Mouse (Mus musculus): ENCODE results near the gene Galnt18. TPM values are rescaled to one million over a fixed set of nuclear protein-coding genes. Genes with fewer than 3 reads are reported as not detected.

Gene Galnt18
- total RNA-seq, 1 experiment from 2014 or later, result not detected

DNA sequence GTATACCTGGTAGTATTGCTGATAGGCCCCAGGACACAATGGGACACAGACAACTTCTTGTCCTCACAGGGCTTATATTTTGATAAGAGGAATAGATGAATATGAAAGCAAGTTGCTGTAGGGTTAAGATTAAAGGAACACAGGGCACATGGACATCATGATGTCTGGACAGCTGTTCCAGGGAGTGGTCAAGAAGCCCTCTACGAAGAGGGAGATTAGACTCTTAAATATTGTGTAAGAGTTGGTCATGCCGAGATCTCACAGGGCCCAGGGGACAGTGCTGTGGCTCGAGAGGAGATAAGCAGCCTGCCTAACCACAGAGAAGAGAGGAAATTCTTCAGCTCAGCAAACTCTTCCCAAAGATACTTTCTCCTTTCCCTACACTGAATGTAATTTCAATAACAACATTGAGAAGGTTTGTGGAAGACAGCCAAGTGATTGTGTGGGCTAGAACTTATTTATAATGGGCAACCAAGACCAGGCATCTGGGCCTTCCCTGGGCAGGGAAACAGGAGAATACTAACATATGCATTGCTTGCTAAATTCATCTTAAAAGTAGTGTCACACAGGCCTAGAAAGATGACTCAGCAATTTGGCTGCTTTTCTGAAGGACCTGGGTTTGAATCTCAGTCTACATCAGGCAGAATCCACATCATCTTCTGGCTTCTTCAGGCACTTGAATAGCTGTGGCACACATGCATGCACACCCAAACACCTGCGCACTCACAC is 178.3 kb downstream of the Galnt18 start:
- no peak for ATAC-seq (replicated peaks; ENCODE audit: insufficient number of reproducible peaks, low FRiP score, low TSS enrichment, poor library complexity, severe bottlenecking)

DNA sequence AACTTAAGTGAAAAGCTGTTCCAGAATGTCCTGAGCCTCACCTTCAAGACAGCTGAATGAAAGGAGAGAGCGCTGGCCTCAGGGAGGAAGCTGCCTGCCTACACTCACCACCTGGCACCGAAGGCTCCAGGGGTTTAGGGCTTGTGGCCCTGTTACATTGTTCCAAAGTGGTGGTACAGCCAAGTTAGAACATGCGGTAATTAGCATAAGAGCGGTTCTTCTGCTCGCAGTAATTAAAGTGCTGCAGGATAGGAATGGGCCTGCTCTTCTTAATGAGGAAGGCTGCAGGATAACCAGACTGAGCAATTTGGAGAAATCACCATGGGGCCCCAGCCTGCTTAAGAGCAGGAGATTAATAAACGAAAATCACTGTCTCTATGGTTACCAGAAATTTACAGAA is 179.0 kb downstream of the Galnt18 start:
- ATAC-seq (replicated peaks; ENCODE audit: insufficient number of reproducible peaks, low FRiP score, low TSS enrichment, poor library complexity, severe bottlenecking), result no peak

DNA sequence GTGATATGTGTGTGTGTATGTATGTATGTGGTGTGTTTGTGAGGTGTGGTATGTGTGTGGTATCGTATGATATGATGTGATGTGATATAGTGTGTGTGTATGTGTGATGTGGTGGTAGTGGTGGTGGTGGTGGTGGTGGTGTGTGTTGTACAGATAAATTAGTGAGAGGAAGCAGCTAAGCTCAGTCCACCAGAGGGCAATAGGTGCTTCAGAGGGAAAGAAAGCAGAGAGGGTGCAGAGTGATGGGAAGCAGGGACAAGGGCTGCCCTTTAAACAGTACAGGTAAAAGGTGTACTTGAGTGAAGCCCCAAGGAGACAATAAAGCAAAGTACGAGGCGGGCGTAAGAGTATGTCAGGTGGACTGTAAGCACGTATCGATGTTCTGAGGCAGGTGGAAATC is 186.1 kb downstream of the Galnt18 start:
- ATAC-seq (replicated peaks; ENCODE audit: insufficient number of reproducible peaks, low FRiP score, low TSS enrichment, poor library complexity, severe bottlenecking), result no peak

DNA sequence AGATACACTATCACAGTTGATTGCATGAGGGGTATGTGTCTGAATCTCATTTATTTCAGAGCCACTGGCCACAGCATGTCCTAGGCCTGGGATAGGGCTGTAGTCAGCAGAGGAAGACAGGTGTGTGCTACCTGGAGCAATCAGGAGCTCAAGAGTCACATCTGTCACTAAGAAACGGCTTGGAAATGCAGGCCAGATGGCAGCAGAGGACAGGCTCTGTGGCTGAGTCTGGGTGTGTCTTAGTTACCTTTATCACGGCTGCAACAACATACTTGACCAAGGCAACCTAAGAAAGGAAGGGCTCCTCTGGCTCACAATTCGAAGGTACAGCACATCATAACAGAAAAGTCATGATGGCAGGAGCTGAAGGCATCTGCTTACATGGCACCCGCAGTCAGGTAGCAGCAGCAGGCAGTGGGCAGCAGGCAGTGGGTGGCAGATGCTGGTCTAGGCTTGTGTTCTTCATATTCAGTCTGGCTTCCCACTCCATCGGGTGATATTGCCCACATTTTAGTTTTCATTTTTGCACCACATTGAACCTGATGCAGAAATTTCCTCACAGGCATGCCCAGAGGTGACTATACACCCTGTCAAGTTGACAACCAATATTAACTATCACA is 190.2 kb downstream of the Galnt18 start:
- no peak for ATAC-seq (replicated peaks; ENCODE audit: insufficient number of reproducible peaks, low FRiP score, low TSS enrichment, poor library complexity, severe bottlenecking)

DNA sequence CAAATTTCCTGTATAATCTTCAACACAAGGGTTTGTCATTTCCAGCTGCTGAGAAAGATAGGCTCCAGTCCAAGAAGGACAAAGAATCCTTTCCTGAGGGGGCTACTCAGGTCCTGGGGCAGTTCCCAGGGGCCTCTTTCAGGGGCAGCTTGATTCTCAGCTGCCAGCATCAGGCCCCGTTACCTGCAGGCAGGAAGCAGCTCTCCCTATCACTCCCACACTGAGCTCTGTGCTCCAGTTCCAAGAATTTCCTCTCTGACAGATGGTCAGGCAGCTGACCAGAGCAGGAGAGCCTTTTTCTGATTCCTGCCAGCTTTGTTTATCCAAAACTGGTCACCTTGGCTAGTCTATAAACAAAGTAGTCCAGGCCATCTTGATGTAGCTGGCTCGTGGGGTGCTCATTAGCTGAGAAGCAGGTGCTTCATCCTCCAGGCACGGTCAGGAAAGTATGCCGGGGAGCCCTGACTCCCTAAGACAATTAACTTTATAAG is 191.4 kb downstream of the Galnt18 start:
- no peak for ATAC-seq (replicated peaks; ENCODE audit: insufficient number of reproducible peaks, low FRiP score, low TSS enrichment, poor library complexity, severe bottlenecking)

DNA sequence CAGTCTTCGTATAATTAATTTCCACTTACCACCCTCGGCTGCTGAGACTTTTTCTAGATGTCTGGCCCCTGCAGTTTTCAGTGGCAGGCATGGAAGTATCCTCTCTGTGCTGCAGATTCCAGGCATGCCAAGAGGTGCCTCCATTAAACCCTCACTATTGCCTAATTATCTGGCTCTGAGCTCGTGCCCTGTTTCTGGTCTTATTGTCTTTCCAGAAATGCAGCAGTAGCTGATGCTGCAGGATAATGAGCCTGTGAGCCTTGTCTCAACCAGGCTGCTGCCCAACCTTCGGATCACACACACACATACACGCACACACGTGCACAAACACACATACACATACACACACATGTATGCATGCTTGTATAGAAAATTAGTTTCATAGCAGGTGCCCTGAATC is 199.2 kb downstream of the Galnt18 start:
- no peak for ATAC-seq (replicated peaks; ENCODE audit: insufficient number of reproducible peaks, low FRiP score, low TSS enrichment, poor library complexity, severe bottlenecking)

DNA sequence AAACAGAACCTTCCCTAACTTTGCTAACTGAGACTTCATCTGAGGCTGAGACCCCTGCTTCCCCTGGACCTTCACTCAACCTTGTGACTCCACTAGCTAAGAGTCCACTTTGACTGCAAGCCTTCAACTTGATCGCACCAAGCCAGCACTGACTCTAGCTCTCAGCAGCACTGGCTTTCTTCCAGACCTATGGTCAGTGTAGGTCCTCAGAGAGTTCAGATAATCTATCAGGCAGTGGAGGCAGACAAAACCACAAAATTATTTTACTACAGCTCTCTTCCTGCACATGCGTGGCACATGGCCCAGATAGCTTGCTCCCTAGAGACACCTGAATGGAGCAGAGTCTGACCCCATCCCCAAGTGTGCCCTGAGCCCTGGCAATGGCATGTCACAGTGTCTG is 204.7 kb downstream of the Galnt18 start:
- ATAC-seq (replicated peaks; ENCODE audit: insufficient number of reproducible peaks, low FRiP score, low TSS enrichment, poor library complexity, severe bottlenecking), result no peak

DNA sequence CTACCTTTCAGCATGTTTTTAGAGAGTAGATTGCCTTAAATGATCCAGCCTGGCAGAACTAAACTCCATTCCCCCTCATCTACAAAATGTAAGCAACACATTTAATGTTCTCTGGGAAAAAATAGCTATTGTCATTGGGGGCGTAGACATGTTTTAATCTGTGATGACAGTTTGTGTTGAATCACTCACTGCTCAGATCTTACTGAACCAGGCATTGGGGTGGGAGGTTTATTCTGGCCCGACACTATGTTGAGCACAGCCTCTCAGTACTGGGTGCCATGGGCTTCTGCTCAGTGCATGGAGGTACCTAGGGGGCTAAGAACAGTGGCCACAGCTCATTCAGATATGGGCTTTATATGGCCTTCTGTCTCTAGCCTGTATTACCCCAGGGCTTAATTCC is 207.4 kb downstream of the Galnt18 start:
- no peak for ATAC-seq (replicated peaks; ENCODE audit: insufficient number of reproducible peaks, low FRiP score, low TSS enrichment, poor library complexity, severe bottlenecking)

DNA sequence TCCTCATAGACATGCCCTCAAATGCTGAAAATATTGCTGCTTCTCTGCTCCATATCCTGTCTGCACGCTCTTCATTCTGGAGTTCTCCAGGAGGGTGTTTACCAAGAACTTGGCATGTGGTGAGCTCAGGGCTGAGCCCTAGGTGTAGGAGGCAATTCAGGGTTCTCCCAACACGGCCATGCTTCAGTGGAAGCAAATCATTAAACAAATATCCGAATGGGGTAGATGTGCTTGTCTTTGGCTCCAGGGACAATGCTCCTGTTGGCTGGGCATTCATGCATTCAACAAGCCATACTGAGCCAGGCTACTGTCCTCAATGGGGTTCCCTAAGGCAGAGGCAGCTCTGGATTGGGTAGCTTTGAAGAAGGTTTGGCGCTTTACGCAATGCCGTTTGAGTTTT is 212.9 kb downstream of the Galnt18 start:
- no peak for ATAC-seq (replicated peaks; ENCODE audit: insufficient number of reproducible peaks, low FRiP score, low TSS enrichment, poor library complexity, severe bottlenecking)

DNA sequence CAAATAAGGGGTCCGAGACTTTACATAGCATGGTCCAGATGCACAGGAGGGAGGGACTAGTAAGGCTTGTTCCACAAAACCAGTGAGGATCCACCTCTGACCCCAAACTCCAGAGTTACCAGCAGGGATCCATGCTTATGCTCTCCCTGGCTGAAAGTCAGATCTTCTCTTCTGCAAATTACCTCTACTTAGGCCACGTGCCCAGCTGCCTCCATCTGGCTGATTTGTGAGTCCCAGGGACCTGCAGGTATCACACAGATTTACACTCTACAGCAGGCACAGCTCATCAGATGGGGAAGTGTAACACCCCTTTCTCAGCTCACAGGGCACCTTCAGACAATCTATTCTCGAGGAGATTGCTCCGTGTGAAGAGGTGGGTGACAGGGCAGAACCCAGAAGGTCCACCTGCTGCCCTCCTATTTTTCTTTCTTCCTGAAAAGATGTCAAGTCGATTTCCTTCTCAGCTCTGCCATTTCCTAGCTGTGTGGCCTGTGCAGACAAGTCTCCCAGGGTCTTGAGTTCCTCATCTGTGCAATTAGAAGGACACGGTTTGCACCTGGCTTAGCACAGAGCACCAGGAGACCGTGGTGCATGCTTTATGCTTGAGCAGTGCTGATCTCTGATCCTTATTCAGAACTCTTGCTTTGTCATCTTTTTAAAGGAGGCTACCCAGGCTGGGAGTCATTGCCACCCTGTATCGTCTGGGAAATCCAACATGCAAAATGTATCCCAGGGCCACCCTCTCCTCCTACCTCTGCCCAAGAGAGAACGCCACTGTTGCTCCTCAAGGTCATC is 216.3 kb downstream of the Galnt18 start:
- ATAC-seq (replicated peaks; ENCODE audit: insufficient number of reproducible peaks, low FRiP score, low TSS enrichment, poor library complexity, severe bottlenecking), result no peak

DNA sequence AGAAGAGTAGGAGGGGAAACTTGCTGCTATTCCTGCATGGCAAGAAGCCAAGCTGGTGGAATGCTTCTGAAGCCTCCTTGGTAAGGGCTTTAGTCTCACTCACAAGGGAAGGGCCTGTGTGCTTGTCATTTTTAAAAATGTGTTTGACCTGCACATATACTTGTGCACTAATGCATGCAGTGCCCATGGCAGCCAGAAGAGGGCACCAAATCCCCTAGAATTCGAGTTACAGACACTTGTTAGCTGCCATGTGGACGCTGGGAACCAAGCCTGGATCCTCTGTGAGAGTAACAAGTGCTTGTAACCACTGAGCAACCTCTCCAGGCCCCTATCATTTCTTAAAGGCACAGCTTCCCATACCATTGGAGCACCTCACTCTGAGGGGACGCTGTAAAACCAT is 219.7 kb downstream of the Galnt18 start:
- ATAC-seq (replicated peaks; ENCODE audit: insufficient number of reproducible peaks, low FRiP score, low TSS enrichment, poor library complexity, severe bottlenecking), result no peak

DNA sequence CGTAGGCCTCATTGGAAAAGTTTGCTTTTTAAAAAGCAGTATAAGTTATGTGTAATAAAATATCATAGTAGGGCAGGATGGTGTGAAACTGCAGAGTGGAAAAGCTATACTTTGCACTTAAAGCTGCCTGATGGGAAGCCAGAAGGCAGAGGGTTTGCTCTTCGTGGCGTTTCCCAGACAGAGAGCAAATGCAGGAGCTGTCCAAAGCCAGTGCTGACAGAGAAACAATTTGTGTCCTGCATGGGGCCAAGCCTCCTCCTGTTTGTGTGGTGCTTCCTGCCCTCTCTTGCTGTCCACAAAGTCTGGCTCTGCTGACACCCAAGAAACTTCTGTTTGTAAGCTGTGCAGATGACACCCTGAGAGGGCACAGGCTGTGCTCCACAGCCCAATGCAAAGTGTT is 220.8 kb downstream of the Galnt18 start:
- ATAC-seq (replicated peaks; ENCODE audit: insufficient number of reproducible peaks, low FRiP score, low TSS enrichment, poor library complexity, severe bottlenecking), result no peak

DNA sequence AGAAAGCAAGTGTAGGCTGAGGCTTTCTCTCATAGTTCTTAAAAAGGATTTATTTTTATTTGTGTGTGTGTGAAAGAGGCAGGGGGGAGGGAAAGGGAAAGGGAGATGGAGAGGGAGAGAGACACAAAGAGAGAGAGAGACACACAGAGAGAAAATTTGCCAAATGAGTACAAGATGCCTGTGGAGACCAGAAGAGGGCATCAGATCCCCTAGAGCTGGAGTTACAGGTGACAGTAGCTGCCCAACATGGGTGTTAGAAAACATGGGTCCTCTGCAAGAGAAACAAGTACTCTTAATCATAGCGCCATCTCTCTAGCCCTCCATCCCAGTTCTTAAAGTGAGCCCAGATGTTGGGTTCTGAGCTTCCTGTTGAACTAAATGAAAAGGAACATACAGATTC is 228.8 kb downstream of the Galnt18 start:
- no peak for ATAC-seq (replicated peaks; ENCODE audit: insufficient number of reproducible peaks, low FRiP score, low TSS enrichment, poor library complexity, severe bottlenecking)

DNA sequence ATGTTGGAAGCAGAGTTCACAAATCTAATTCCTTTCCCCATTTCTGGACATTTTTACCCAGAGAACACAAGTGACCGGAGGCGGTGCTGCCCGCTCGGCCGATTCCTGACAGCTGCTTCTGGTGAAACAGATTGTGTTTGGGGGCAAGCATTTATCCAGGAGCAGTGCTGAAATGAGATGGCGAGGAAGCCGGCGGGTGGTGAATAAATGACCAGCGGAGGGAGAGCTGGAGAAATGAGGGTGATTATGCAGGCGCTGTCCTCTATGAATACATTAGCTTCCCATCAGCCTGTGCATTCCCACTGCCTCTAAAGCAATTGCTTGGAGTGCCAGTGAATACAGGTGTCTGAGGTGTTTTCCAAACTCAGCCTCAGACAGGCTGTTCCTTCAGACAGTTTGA is 232.7 kb downstream of the Galnt18 start:
- ATAC-seq (replicated peaks; ENCODE audit: insufficient number of reproducible peaks, low FRiP score, low TSS enrichment, poor library complexity, severe bottlenecking), result no peak

DNA sequence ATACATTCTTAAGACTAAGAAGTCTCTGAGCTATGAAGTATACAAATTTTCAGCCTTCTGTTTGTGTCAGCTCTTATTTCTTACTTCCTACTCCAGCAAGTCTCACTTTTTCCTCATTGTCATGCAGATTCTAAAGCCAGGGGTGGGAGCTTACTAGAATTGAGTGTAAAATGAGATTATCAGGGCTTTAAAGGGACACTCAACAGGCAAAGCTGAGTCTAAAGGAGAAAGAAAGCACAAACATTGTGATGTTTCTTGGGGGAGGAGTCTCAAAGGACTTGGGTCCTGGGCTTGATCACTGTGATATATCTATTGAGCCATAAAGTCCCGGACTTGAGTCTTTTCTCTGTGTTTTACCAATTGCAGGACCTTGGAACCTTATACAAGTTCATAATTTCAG is 234.2 kb downstream of the Galnt18 start:
- no peak for ATAC-seq (replicated peaks; ENCODE audit: insufficient number of reproducible peaks, low FRiP score, low TSS enrichment, poor library complexity, severe bottlenecking)

DNA sequence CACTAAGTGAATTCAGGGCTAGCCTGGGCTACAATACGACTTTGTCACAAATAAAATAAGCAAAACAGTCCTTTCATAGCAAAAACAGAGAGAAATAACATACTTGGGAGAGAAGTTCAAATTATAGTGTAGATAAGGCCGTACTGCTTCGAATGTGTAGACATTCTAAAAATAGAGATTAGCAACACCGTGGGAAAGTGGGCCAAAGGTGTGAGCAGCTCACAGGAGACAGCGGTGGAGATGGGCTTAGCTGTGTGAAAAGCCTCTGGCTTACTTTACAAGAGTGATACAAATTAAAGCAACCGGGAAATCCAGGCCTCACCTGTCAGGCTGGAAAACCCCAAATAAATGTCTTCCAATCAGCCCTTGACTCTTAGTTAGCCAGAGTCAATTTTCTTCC is 241.8 kb downstream of the Galnt18 start:
- no peak for ATAC-seq (replicated peaks; ENCODE audit: insufficient number of reproducible peaks, low FRiP score, low TSS enrichment, poor library complexity, severe bottlenecking)

DNA sequence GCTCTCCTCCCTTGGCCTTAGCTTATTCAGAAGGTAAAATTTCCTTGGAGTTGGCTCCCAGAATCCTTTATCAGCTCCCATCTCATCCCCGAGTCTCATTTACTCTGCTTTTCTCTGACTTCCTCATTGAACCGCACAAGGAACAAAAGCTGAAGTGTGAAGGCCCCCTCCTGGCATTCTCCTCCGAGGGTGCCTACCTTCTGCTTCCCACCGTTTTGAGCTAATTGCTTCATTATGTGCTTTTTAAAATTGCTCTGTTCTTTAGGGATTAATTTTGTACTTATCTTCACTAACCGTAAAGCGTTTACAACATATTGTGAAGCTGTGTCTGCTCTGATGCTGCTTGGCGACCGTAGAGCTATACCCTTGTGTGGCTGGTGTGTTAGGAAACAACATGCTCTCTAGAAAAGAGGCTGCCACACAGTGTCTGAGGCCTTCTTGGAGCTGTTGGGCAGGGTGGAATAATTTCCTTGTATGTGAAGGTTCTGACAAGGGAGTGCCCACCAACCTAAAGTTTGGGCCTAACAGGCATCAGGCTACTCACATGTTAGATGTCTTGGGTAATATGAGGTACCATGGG is 244.9 kb downstream of the Galnt18 start:
- no peak for ATAC-seq (replicated peaks; ENCODE audit: insufficient number of reproducible peaks, low FRiP score, low TSS enrichment, poor library complexity, severe bottlenecking)

DNA sequence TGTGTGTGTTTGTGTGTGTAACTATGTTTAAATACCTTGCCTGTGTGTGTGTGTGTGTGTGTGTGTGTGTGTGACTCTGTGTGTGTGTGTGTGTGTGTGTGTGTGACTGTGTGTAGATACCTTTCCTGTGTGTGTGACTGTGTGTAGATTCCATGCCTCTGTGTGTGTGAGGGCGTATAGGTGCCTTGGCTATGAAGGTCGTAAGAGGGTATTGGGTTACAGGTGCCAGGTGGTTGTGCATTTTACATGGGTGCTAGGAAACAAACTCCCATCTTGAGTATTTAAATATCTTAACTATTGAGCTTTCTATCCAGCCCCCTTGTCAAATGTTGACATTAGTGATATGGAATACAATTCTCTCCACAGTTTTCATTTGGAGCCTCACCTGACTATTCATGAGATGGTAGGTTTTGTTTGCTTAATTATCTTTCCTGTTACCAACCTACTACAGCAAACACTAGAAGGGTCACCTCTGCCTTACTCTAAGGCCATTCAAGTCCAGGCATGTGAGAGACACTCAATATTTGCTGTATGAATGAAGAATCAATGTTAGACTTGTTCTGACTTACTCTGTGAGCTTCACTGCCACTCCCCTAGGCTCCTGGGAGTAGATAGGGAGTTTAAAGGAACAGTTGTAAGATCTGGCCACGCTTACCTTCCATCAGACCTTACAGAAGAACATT is 250.7 kb downstream of the Galnt18 start:
- ATAC-seq (replicated peaks; ENCODE audit: insufficient number of reproducible peaks, low FRiP score, low TSS enrichment, poor library complexity, severe bottlenecking), result no peak

DNA sequence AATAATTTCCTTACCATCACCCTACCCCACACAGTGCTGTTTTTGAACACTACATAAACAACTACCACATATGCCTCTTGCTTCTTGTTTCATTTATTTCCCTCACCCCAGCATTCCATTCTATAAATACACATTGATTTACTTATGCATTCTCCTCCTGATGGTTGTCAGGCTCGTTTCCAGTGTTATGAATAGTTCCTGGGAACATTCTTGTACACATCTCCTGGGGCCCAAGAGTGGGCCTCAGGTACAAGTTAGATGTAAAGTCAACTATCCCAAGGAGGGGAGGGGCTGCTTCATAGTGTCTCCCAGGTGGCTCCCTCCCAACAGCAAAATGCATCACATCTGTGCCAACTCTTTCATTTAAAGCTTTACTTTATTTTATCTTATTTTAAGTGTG is 251.3 kb downstream of the Galnt18 start:
- ATAC-seq (replicated peaks; ENCODE audit: insufficient number of reproducible peaks, low FRiP score, low TSS enrichment, poor library complexity, severe bottlenecking), result no peak

All from monocyte, adult 5-6 weeks (primary cell).